Mouse (Mus musculus) embryonic fibroblast, embryonic 13.5 days (primary cell): ENCODE measurements around the gene Klk1b3.

Experiments used
- CTCF ChIP-seq: IDR thresholded peaks from 2 replicates; pipeline ENCODE4 v1.5.1; 2011; ENCODE audit warnings: mild to moderate bottlenecking, control low read depth, low read length, moderate library complexity, borderline replicate concordance; ENCODE audit not compliant: insufficient read depth
- POLR2A ChIP-seq: IDR thresholded peaks from 2 replicates; pipeline ENCODE4 v1.6.1; 2011; ENCODE audit warnings: low read depth, mild to moderate bottlenecking, control low read depth, low read length, moderate library complexity

DNA sequence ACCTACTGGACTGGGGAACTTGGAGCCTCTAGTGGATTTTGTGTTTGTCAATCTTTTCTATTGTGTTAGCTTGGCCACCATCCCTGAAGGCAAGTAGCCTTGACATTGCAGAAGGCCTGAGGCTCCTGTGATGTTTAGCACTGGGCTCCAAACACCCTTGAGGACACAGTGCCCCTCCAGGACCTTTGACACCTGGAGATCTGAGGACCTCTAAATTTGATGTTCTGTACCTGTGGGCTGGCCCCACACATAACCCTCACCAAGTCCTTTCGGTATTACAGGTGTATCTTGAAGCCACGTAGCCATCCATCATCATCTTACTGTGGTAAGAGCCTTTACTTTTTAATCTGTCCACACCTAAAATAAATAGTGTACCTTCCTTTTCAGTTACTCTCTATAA is 50.0 kb downstream of the Klk1b3 start:
- no peak for TF ChIP-seq CTCF
- TF ChIP-seq POLR2A: no peak
